Comparison of ENCODE assay signal across 17 mouse cellular contexts in the genomic region with DNA sequence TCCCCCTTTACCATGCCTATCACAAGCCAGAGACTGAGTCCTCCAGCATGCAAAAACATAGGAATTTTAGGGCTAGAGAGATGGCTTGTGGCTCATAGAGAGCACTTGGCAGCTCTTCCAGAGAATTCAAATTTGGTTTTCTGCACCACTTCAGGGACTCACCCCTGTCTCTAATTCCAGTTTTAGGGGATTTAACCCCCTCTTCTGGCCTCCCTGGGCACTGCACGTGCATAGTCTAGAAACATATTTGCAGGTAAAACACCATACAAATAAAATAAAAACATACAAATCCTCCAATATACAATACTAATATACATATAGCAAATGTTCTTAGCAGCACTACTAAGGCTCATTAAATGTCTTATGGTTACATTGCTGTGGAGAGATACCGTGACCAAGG. TPM values are rescaled to one million over a fixed set of nuclear protein-coding genes. Genes with fewer than 3 reads are reported as not detected.
DNase-seq lines count a peak whose midpoint lies in the region; ATAC-seq and TF ChIP-seq lines count a peak whose summit lies in the region.
"Had no signal": no experiment of that assay in that cellular context is flagged by ENCODE, and none has a peak within 500 bp of the region (broad histone marks: within the 10 kb centered on the region; RNA-seq: fewer than 3 reads in every experiment).

No protein-coding gene starts in this region.

- DNase-seq in adrenal gland, adult (ENCODE audit: inconsistent age in 2 of 2, low spot score in 1 of 2): peak; percentile 29 to 64
- DNase-seq in adrenal gland, postnatal 10 days: no peak
- peak; percentile 46 for DNase-seq in midbrain, embryonic 14.5 days
- no peak for DNase-seq in neural tube, embryonic 10.5 days (ENCODE audit: extremely low spot score, low spot score)
- DNase-seq: gastrocnemius, postnatal 25 days; lung, postnatal 10 days; right cerebral cortex, postnatal 14 days had no signal

- H3K27me3 ChIP-seq in intestine, postnatal 0 days (replicated peaks; ENCODE audit: control insufficient read depth, insufficient read depth, low read length): no peaks in the 10 kb centered on the region
- H3K27me3 ChIP-seq in intestine, embryonic 15.5 days (replicated peaks): no peaks in the 10 kb centered on the region
- H3K27me3 ChIP-seq in midbrain, embryonic 14.5 days (ENCODE audit: control insufficient read depth, insufficient read depth, low read length): no peaks in the 10 kb centered on the region
- H3K27me3 ChIP-seq in midbrain, embryonic 13.5 days: no peaks in the 10 kb centered on the region
- H3K27me3 ChIP-seq: embryonic facial prominence, embryonic 13.5 days; forebrain, embryonic 15.5 days; heart, embryonic 15.5 days; midbrain, embryonic 12.5 days; neural tube, embryonic 13.5 days had no signal

- 86% methylated on average over 2 of the region's 2 CpGs for WGBS in intestine, postnatal 0 days
- 87% methylated on average over 2 of the region's 2 CpGs for WGBS in intestine, embryonic 15.5 days
- 86% methylated on average over 2 of the region's 2 CpGs for WGBS in midbrain, embryonic 14.5 days
- WGBS in midbrain, embryonic 13.5 days: 77% methylated on average over 2 of the region's 2 CpGs

- TF ChIP-seq CTCF in intestine, postnatal 0 days (IDR thresholded peaks at IDR 0.05; ENCODE audit: low read depth): peak; percentile 15; the same call in 1 of the 2 replicates
- peak; percentile 29 for TF ChIP-seq CTCF in cortical plate, adult 2 months (IDR thresholded peaks at IDR 0.05; ENCODE audit: extremely low read depth, insufficient read depth, low read length)

- ATAC-seq in intestine, postnatal 0 days: no peak
- no peak for ATAC-seq in intestine, embryonic 15.5 days
- ATAC-seq in midbrain, embryonic 14.5 days (ENCODE audit: low FRiP score, low TSS enrichment): no peak
- no peak for ATAC-seq in midbrain, embryonic 13.5 days
- ATAC-seq: forebrain, embryonic 15.5 days had no signal

- no peaks in the 10 kb centered on the region for H3K9me3 ChIP-seq in intestine, postnatal 0 days (ENCODE audit: control insufficient read depth)
- H3K9me3 ChIP-seq in intestine, embryonic 15.5 days: no peaks in the 10 kb centered on the region
- no peaks in the 10 kb centered on the region for H3K9me3 ChIP-seq in midbrain, embryonic 14.5 days (ENCODE audit: control insufficient read depth, low read length)
- no peaks in the 10 kb centered on the region for H3K9me3 ChIP-seq in midbrain, embryonic 13.5 days
- H3K9me3 ChIP-seq: embryonic facial prominence, embryonic 13.5 days; forebrain, embryonic 15.5 days; heart, embryonic 15.5 days; midbrain, embryonic 12.5 days; neural tube, embryonic 13.5 days had no signal

- H3K27ac ChIP-seq in intestine, postnatal 0 days (ENCODE audit: low read depth, low read length): no peak overlapping the region
- H3K27ac ChIP-seq in intestine, embryonic 15.5 days: no peak overlapping the region
- H3K27ac ChIP-seq in midbrain, embryonic 14.5 days (replicated peaks; ENCODE audit: low read depth, low read length): no peak overlapping the region
- no peak overlapping the region for H3K27ac ChIP-seq in midbrain, embryonic 13.5 days
- no peak overlapping the region for H3K27ac ChIP-seq in cortical plate, adult 2 months (ENCODE audit: insufficient read depth, low read length)
- H3K27ac ChIP-seq: forebrain, embryonic 15.5 days; heart, embryonic 15.5 days; hindbrain, embryonic 14.5 days; midbrain, embryonic 12.5 days; neural tube, embryonic 13.5 days had no signal

- H3K4me3 ChIP-seq in intestine, postnatal 0 days (ENCODE audit: low read depth, low read length): no peak overlapping the region
- no peak overlapping the region for H3K4me3 ChIP-seq in intestine, embryonic 15.5 days (replicated peaks)
- no peak overlapping the region for H3K4me3 ChIP-seq in midbrain, embryonic 14.5 days (replicated peaks; ENCODE audit: low read depth, low read length)
- H3K4me3 ChIP-seq in midbrain, embryonic 13.5 days (replicated peaks): no peak overlapping the region
- no peak overlapping the region for H3K4me3 ChIP-seq in cortical plate, adult 2 months (ENCODE audit: insufficient read depth, low read length)
- H3K4me3 ChIP-seq: embryonic facial prominence, embryonic 13.5 days; forebrain, embryonic 15.5 days; heart, embryonic 15.5 days; midbrain, embryonic 12.5 days; neural tube, embryonic 13.5 days had no signal

- H3K9ac ChIP-seq in intestine, postnatal 0 days (ENCODE audit: low read depth, low read length): no peak overlapping the region
- no peak overlapping the region for H3K9ac ChIP-seq in intestine, embryonic 15.5 days
- no peak overlapping the region for H3K9ac ChIP-seq in midbrain, embryonic 14.5 days (replicated peaks; ENCODE audit: low read length)
- no peak overlapping the region for H3K9ac ChIP-seq in midbrain, embryonic 13.5 days (replicated peaks)
- H3K9ac ChIP-seq: embryonic facial prominence, embryonic 13.5 days; forebrain, embryonic 15.5 days; heart, embryonic 15.5 days; hindbrain, embryonic 14.5 days; midbrain, embryonic 12.5 days; neural tube, embryonic 13.5 days had no signal

- H3K4me1 ChIP-seq in intestine, postnatal 0 days (replicated peaks; ENCODE audit: control insufficient read depth, insufficient read depth, low read length): no peaks in the 10 kb centered on the region; the same call in 1 of the 2 replicates
- peaks cover 14% of the 10 kb centered on the region for H3K4me1 ChIP-seq in intestine, embryonic 15.5 days (replicated peaks)
- peaks cover 22% of the 10 kb centered on the region for H3K4me1 ChIP-seq in midbrain, embryonic 14.5 days (ENCODE audit: control insufficient read depth, insufficient read depth, low read length)
- H3K4me1 ChIP-seq in midbrain, embryonic 13.5 days (replicated peaks): peaks cover 40% of the 10 kb centered on the region
- no peaks in the 10 kb centered on the region for H3K4me1 ChIP-seq in cortical plate, adult 2 months (ENCODE audit: control insufficient read depth, insufficient read depth, low read length)

- no peak overlapping the region for H3K4me2 ChIP-seq in intestine, postnatal 0 days (replicated peaks; ENCODE audit: low read depth)
- H3K4me2 ChIP-seq in intestine, embryonic 15.5 days (replicated peaks): no peak overlapping the region
- no peak overlapping the region for H3K4me2 ChIP-seq in midbrain, embryonic 14.5 days (ENCODE audit: low read length)
- H3K4me2 ChIP-seq in midbrain, embryonic 13.5 days (replicated peaks): no peak overlapping the region
- H3K4me2 ChIP-seq: embryonic facial prominence, embryonic 13.5 days; forebrain, embryonic 15.5 days; heart, embryonic 15.5 days; hindbrain, embryonic 14.5 days; midbrain, embryonic 12.5 days; neural tube, embryonic 13.5 days had no signal

- no peak for TF ChIP-seq POLR2A in cortical plate, adult 2 months (IDR thresholded peaks at IDR 0.05; ENCODE audit: extremely low read depth, insufficient read depth, low read length)

- no peaks in the 10 kb centered on the region for H3K36me3 ChIP-seq in intestine, postnatal 0 days (ENCODE audit: control insufficient read depth, insufficient read depth)
- H3K36me3 ChIP-seq in intestine, embryonic 15.5 days: no peaks in the 10 kb centered on the region
- H3K36me3 ChIP-seq in midbrain, embryonic 14.5 days (ENCODE audit: control insufficient read depth, insufficient read depth, low read length): no peaks in the 10 kb centered on the region
- H3K36me3 ChIP-seq in midbrain, embryonic 13.5 days: no peaks in the 10 kb centered on the region
- H3K36me3 ChIP-seq: embryonic facial prominence, embryonic 13.5 days; forebrain, embryonic 15.5 days; heart, embryonic 15.5 days; midbrain, embryonic 12.5 days; neural tube, embryonic 13.5 days had no signal

RNA-seq across cellular contexts. Expression of gene Srgap3, which starts 4.2 kb away (rescaled TPM):
- total RNA-seq in adrenal gland, postnatal 10 days (2021): 10 to 100 TPM; 13.2 to 15.8 TPM
- 0.50 and 0.58 TPM in 2 replicates for polyA plus RNA-seq in intestine, postnatal 0 days (2015; fragmentation: Nextera tagmentation; extraction: Ambion mirVana)
- polyA plus RNA-seq in intestine, embryonic 15.5 days (2015; fragmentation: Nextera tagmentation; extraction: Ambion mirVana): 2.6 and 3.5 TPM in 2 replicates
- polyA plus RNA-seq in midbrain, embryonic 14.5 days (2014; fragmentation: Nextera tagmentation; extraction: Ambion mirVana): 58.6 and 68.8 TPM in 2 replicates
- polyA plus RNA-seq in midbrain, embryonic 13.5 days (2015; fragmentation: Nextera tagmentation; extraction: Ambion mirVana): 49.8 and 53.5 TPM in 2 replicates
- 91.4 and 95.5 TPM in 2 replicates for polyA plus RNA-seq in cortical plate, adult 2 months (2012; rRNA removed)

Comparison
In these comparisons a context has a peak if more than half of its experiments do, and no peak if none do; other contexts are left out.
1. DNase-seq: peak in adrenal gland, adult (2 of 2) and midbrain, embryonic 14.5 days (single experiment); none in adrenal gland, postnatal 10 days (single experiment) and neural tube, embryonic 10.5 days (single experiment).
2. RNA of gene Srgap3, which starts 4.2 kb away (polyA plus RNA-seq): 91.4 to 95.5 TPM in cortical plate, adult 2 months, 58.6 to 68.8 TPM in midbrain, embryonic 14.5 days and 49.8 to 53.5 TPM in midbrain, embryonic 13.5 days; 2.6 to 3.5 TPM in intestine, embryonic 15.5 days and 0.50 to 0.58 TPM in intestine, postnatal 0 days; every median in the first group is over 10 times any median in the second.